Mouse (Mus musculus): ENCODE data around the gene Cntn2.
"Not testable (repeated sequence)": the region's sequence is repeated elsewhere in the genome, so short reads cannot be mapped to it uniquely, and the experiment has no call there.

Gene Cntn2

GRCm38 (mm10) chr1:132511521-132511920 is 31.5 kb downstream of the Cntn2 start:
- CTCF ChIA-PET: no interaction called here

DNA sequence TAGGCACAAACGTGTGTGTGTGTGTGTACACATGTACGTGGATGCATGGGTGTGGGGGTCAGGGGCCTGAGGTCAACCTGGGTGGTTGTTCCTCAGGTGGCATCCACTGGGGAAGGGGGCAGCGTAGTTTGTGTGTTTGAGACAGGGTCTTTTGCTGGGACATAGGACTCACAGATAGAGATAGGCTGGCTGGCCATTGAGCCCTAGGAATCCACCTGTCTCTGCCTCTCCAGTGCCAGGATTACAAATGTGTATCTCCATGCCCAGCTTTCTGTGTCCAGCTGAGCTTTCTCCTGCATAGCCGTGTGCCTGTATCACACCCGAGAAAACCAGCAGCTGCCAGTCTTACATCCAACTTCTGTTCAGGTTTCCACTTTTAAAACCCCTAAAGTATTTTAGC is 33.3 kb downstream of the Cntn2 start:
- CTCF ChIA-PET: interaction anchor here (0.7 kb wide), 1 partner anchor 1097 kb away, joined by 18 read pairs; no protein-coding TSS in a partner anchor

GRCm38 (mm10) chr1:132506656-132507055 is 36.4 kb downstream of the Cntn2 start:
- CTCF ChIA-PET: no interaction called here

DNA sequence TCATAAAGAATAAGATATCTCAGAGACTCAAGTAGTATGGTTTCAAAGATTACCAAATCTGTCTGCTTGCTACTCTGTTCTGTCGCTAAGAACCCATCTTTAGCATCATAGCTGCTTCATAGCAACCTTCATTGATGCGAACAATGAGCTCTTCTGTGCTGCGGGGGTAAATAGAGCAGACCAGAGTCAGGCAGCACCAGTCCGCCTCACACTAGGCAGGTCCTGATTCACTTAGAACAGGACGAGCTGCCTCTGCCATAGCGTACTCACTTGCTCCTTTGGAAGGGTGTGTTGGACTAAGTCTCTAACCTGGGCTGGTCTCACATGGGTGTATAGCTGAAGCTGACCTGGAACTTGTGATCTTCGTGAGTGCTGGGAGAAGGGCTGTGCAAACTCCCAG is 37.0 kb downstream of the Cntn2 start, which contains the start of gene Tmem81:
TSS of gene Tmem81 (plus strand) at position 173 of the 400 bp plus-strand sequence.
- CTCF ChIA-PET: no interaction called here

GRCm38 (mm10) chr1:132505155-132505554 is 37.9 kb downstream of the Cntn2 start:
- CTCF ChIA-PET: no interaction called here

DNA sequence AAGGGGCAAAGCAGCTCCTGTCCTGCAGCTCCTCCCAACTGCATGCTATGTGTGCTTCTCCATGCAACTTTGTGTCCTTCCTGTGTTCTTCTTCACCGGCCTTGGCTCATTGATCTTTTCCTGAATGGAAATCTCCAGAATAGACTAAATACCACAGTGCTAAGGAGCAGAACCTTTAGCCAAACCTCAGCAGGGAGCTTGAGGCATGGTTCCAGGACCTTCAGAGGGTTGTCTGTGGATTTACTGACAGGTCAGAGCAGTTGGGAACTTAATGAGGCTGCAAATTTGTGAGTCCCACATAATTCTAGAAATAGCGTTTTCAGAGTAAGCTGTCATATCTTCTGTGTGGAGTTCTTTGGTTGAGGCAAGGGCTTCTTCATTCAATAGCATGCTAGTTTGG is 42.5 kb downstream of the Cntn2 start:
- CTCF ChIA-PET: interaction anchor here (0.7 kb wide), 1 partner anchor 252 kb away, joined by 3 read pairs; no protein-coding TSS in a partner anchor

- CTCF ChIA-PET: no interaction called here
Observed at GRCm38 (mm10) chr1:132483759-132484158, 59.3 kb downstream of the Cntn2 start.

- CTCF ChIA-PET: no interaction called here
Observed at GRCm38 (mm10) chr1:132483234-132483633, 59.8 kb downstream of the Cntn2 start.

DNA sequence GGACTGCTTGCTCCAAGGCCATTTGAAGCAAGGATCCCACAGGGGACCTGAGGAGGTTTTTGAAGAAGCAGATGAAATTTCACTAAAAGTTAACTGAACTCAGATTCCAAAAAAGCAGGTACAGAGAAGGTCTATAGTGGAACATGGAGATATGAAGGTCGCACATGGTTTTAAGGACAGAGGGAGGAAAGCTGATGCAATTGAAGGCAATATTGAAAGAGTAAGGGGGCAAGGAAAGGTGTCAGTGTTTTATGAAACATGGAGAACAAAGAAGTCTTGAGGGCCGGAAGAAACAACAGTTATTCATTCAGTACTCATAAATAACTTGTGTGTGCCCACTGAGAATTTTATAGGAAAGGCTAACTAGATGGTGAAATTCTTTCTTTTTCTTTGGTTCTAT is 61.4 kb downstream of the Cntn2 start:
- CTCF ChIA-PET: no interaction called here

- CTCF ChIA-PET: interaction anchor here (0.6 to 0.7 kb wide), 2 partner anchors 52 to 112 kb away, joined by 3 to 4 read pairs; no protein-coding TSS in a partner anchor
Observed at GRCm38 (mm10) chr1:132479438-132479837, 63.6 kb downstream of the Cntn2 start.

GRCm38 (mm10) chr1:132476928-132477691 is 65.9 kb downstream of the Cntn2 start, which contains the start of gene Rbbp5:
Gene Rbbp5 (plus strand): TSS chr1:132477365.
- CTCF ChIA-PET: interaction anchor here (0.9 to 1.5 kb wide), 2 partner anchors 10 to 16 kb away, joined by 3 read pairs; no protein-coding TSS in a partner anchor

DNA sequence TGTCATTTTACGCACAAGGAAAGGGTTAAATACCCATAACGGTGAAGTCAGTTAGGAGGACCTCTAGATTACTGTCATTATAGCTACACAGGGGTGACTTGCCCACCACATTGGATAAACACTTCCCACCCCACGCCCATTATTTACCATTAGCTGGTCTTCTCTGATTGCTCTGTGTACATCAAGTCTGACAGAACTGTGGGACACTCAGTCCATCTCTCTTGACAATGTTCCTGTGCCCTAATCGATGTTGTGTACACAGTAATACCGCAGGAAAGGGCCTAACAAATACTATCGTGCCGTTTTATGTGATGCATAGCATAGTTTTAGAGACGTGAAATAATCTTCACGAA is 66.5 kb downstream of the Cntn2 start:
- CTCF ChIA-PET: interaction anchor here (0.9 to 1.5 kb wide), 2 partner anchors 10 to 16 kb away, joined by 3 read pairs; no protein-coding TSS in a partner anchor

DNA sequence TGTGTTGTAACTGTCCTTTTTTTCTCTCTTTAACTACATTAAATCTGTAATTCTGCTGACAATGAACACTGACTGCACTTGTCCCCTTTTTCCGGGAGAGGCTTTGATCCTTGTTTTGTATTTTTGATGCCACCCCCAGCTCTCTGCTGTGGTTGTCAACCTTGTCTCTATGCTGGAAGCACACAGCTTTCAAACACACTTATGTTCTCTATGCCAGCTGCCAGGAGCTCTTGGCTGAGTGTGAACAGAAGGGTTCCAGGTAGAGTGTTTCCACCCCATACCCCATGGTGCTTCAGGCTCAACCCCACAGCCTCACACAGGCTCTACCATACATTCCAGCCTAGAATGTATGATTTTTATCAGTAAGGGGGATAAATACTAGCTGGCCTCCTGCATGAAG is 68.6 kb downstream of the Cntn2 start:
- CTCF ChIA-PET: no interaction called here

GRCm38 (mm10) chr1:132472537-132472936 is 70.5 kb downstream of the Cntn2 start:
- CTCF ChIA-PET: no interaction called here

- CTCF ChIA-PET: interaction anchor here (0.6 kb wide), 1 partner anchor 1097 kb away, joined by 4 read pairs; no protein-coding TSS in a partner anchor
Observed at GRCm38 (mm10) chr1:132471499-132471898, 71.6 kb downstream of the Cntn2 start.

DNA sequence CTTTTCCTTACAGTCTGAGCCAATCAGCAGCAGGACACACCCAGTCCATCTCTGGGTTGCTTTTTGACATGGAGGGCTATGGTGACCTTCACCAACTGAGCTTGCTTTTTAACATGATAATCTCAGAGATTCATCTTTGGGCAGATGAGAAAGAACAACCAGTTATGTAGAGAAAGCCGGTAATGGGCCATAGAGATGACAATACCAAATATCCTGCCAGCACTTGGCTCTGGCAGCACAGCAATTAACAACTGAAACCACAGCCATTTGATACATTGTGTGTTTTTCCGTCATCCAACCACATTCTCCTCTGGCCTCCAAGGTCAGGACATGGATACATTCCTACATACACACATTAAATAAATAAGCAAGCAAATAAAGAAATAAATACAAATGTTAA is 72.0 kb downstream of the Cntn2 start:
- CTCF ChIA-PET: no interaction called here

- CTCF ChIA-PET: not testable (repeated sequence)
Observed at GRCm38 (mm10) chr1:132470031-132470430, 73.0 kb downstream of the Cntn2 start.

DNA sequence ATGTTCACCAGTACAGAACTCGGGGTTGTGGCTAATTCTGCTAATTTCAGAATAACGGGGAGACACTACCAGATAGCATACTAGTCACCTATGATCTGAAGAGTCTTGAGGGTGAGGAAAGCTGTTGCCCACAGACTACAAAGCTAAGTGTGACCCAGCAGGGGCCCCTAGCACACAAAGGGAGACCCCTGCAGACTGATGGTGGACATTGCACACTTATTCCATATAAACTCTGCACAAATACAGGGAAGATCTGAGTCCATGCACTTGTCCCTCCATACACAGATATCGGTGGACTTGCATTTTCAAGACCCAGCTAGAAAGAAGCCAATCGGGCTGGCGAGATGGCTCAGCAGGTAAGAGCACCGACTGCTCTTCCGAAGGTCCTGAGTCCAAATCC is 73.5 kb downstream of the Cntn2 start:
- CTCF ChIA-PET: no interaction called here

- CTCF ChIA-PET: interaction anchor here (0.7 kb wide), 1 partner anchor 99 kb away, joined by 3 read pairs; no protein-coding TSS in a partner anchor
Observed at GRCm38 (mm10) chr1:132468926-132469325, 74.1 kb downstream of the Cntn2 start.

DNA sequence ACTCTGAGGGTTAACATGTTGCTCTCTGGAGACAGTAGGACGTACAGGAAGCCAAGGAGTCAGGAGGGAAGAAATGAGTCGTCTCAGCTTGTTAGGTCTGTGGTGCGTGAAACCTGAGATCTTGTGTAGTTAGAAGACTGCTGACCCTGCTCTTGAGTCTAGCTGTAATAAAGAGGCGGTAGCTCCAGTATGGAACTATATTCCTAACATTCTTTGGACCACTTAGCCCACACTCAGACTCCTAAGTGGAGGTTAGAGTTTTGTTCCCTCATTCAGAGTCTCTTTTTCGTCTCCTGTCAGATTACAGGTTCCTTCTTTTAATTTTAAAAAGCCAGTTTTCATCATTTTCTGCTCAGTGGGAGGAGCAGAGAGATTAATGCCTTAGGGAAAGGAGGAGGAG is 78.4 kb downstream of the Cntn2 start:
- CTCF ChIA-PET: no interaction called here
